Mouse (Mus musculus): ENCODE results near the gene Gcgr. TPM values are rescaled to one million over a fixed set of nuclear protein-coding genes. Genes with fewer than 3 reads are reported as not detected.

Gcgr gene
- polyA plus RNA-seq, 1 experiment from 2014 or later: 2.0 TPM

- H3K36me3 ChIP-seq (ENCODE audit: control insufficient read depth, insufficient read depth, low read length): peaks cover 46% of the 10 kb centered on the region
- H3K9ac ChIP-seq (ENCODE audit: low read depth, low read length): 0 out of 2 replicates have a peak overlapping the region, but pooled peaks have one; percentile 96
- no peak overlapping the region for H3K27ac ChIP-seq (ENCODE audit: low read depth, low read length)
- no peaks in the 10 kb centered on the region for H3K9me3 ChIP-seq (ENCODE audit: control insufficient read depth, low read length)
- H3K4me2 ChIP-seq (replicated peaks; ENCODE audit: low read depth, low read length): no peak overlapping the region
- ATAC-seq (ENCODE audit: low FRiP score, low TSS enrichment): no peak
- WGBS: 74% methylated on average over 2 of the region's 2 CpGs
- no peaks in the 10 kb centered on the region for H3K27me3 ChIP-seq (ENCODE audit: control insufficient read depth, insufficient read depth, low read length)
- H3K4me1 ChIP-seq (ENCODE audit: control insufficient read depth, insufficient read depth, low read length): peaks cover 28% of the 10 kb centered on the region
- H3K4me3 ChIP-seq (ENCODE audit: low read length): no peak overlapping the region
Measured at GRCm38 (mm10) chr11:120575046-120575445, 44.5 kb downstream of the Gcgr start.

GRCm38 (mm10) chr11:120575940-120576339 is 45.4 kb downstream of the Gcgr start:
- Histone ChIP-seq H3K4me2 (replicated peaks; ENCODE audit: low read depth, low read length) (no peak overlapping the region), H3K4me3 (ENCODE audit: low read length) (no peak overlapping the region), H3K27ac (ENCODE audit: low read depth, low read length) (no peak overlapping the region), H3K36me3 (ENCODE audit: control insufficient read depth, insufficient read depth, low read length) (peaks cover 38% of the 10 kb centered on the region), H3K27me3 (ENCODE audit: control insufficient read depth, insufficient read depth, low read length) (no peaks in the 10 kb centered on the region), H3K9ac (ENCODE audit: low read depth, low read length) (no peak overlapping the region), H3K9me3 (ENCODE audit: control insufficient read depth, low read length) (no peaks in the 10 kb centered on the region), H3K4me1 (ENCODE audit: control insufficient read depth, insufficient read depth, low read length) (peaks cover 32% of the 10 kb centered on the region)
- no peak for ATAC-seq (ENCODE audit: low FRiP score, low TSS enrichment)

GRCm38 (mm10) chr11:120576365-120576981 is 46.0 kb downstream of the Gcgr start:
- no peak for ATAC-seq (ENCODE audit: low FRiP score, low TSS enrichment)
- H3K4me2 ChIP-seq (replicated peaks; ENCODE audit: low read depth, low read length): no peak overlapping the region
- no peaks in the 10 kb centered on the region for H3K9me3 ChIP-seq (ENCODE audit: control insufficient read depth, low read length)
- H3K9ac ChIP-seq (ENCODE audit: low read depth, low read length): no peak overlapping the region
- 90% methylated on average over 3 of the region's 3 CpGs for WGBS
- no peak overlapping the region for H3K4me3 ChIP-seq (ENCODE audit: low read length)
- H3K27ac ChIP-seq (ENCODE audit: low read depth, low read length): no peak overlapping the region
- peaks cover 33% of the 10 kb centered on the region for H3K36me3 ChIP-seq (ENCODE audit: control insufficient read depth, insufficient read depth, low read length)
- H3K4me1 ChIP-seq (ENCODE audit: control insufficient read depth, insufficient read depth, low read length): peaks cover 26% of the 10 kb centered on the region
- no peaks in the 10 kb centered on the region for H3K27me3 ChIP-seq (ENCODE audit: control insufficient read depth, insufficient read depth, low read length)

GRCm38 (mm10) chr11:120577211-120578023 is 46.9 kb downstream of the Gcgr start:
- Histone ChIP-seq H3K36me3 (ENCODE audit: control insufficient read depth, insufficient read depth, low read length) (peaks cover 31% of the 10 kb centered on the region), H3K27me3 (ENCODE audit: control insufficient read depth, insufficient read depth, low read length) (no peaks in the 10 kb centered on the region), H3K4me2 (replicated peaks; ENCODE audit: low read depth, low read length) (no peak overlapping the region), H3K4me3 (ENCODE audit: low read length) (no peak overlapping the region), H3K9me3 (ENCODE audit: control insufficient read depth, low read length) (no peaks in the 10 kb centered on the region), H3K27ac (ENCODE audit: low read depth, low read length) (no peak overlapping the region), H3K9ac (ENCODE audit: low read depth, low read length) (no peak overlapping the region), H3K4me1 (ENCODE audit: control insufficient read depth, insufficient read depth, low read length) (peaks cover 28% of the 10 kb centered on the region)
- WGBS: 82% methylated on average over 7 of the region's 7 CpGs
- no peak for ATAC-seq (ENCODE audit: low FRiP score, low TSS enrichment)

- Histone ChIP-seq H3K27me3 (ENCODE audit: control insufficient read depth, insufficient read depth, low read length) (no peaks in the 10 kb centered on the region), H3K4me2 (replicated peaks; ENCODE audit: low read depth, low read length) (no peak overlapping the region), H3K36me3 (ENCODE audit: control insufficient read depth, insufficient read depth, low read length) (peaks cover 31% of the 10 kb centered on the region), H3K4me1 (ENCODE audit: control insufficient read depth, insufficient read depth, low read length) (peaks cover 29% of the 10 kb centered on the region), H3K9ac (ENCODE audit: low read depth, low read length) (no peak overlapping the region; the same call in none of the 2 replicates), H3K27ac (ENCODE audit: low read depth, low read length) (no peak overlapping the region), H3K9me3 (ENCODE audit: control insufficient read depth, low read length) (no peaks in the 10 kb centered on the region), H3K4me3 (ENCODE audit: low read length) (no peak overlapping the region)
- no peak for ATAC-seq (ENCODE audit: low FRiP score, low TSS enrichment)
- 63% methylated on average over 10 of the region's 10 CpGs for WGBS
Measured at GRCm38 (mm10) chr11:120578024-120578693, 47.7 kb downstream of the Gcgr start.

- Histone ChIP-seq H3K4me2 (replicated peaks; ENCODE audit: low read depth, low read length) (no peak overlapping the region), H3K4me3 (ENCODE audit: low read length) (no peak overlapping the region), H3K27me3 (ENCODE audit: control insufficient read depth, insufficient read depth, low read length) (no peaks in the 10 kb centered on the region), H3K4me1 (ENCODE audit: control insufficient read depth, insufficient read depth, low read length) (peaks cover 29% of the 10 kb centered on the region), H3K9me3 (ENCODE audit: control insufficient read depth, low read length) (no peaks in the 10 kb centered on the region), H3K27ac (ENCODE audit: low read depth, low read length) (0 out of 2 replicates have a peak overlapping the region, but pooled peaks have one; percentile 27), H3K9ac (ENCODE audit: low read depth, low read length) (peak overlapping the region; percentile 98), H3K36me3 (ENCODE audit: control insufficient read depth, insufficient read depth, low read length) (peaks cover 32% of the 10 kb centered on the region)
- ATAC-seq (ENCODE audit: low FRiP score, low TSS enrichment): no peak
- WGBS: 69% methylated on average over 11 of the region's 11 CpGs
Measured at GRCm38 (mm10) chr11:120578694-120579243, 48.3 kb downstream of the Gcgr start.

GRCm38 (mm10) chr11:120579316-120580107 is 49.0 kb downstream of the Gcgr start:
- Histone ChIP-seq H3K27me3 (ENCODE audit: control insufficient read depth, insufficient read depth, low read length) (no peaks in the 10 kb centered on the region), H3K9me3 (ENCODE audit: control insufficient read depth, low read length) (no peaks in the 10 kb centered on the region; the same call in 1 of the 2 replicates), H3K4me1 (ENCODE audit: control insufficient read depth, insufficient read depth, low read length) (peaks cover 24% of the 10 kb centered on the region), H3K36me3 (ENCODE audit: control insufficient read depth, insufficient read depth, low read length) (peaks cover 37% of the 10 kb centered on the region), H3K9ac (ENCODE audit: low read depth, low read length) (peak overlapping the region; percentile 98; the same call in 1 of the 2 replicates), H3K4me3 (ENCODE audit: low read length) (peak overlapping the region; percentile 94), H3K4me2 (replicated peaks; ENCODE audit: low read depth, low read length) (peak overlapping the region; percentile 89), H3K27ac (ENCODE audit: low read depth, low read length) (peak overlapping the region; percentile 27; the same call in 1 of the 2 replicates)
- WGBS: 51% methylated on average over 15 of the region's 15 CpGs
- ATAC-seq (ENCODE audit: low FRiP score, low TSS enrichment): no peak

- WGBS: 51% methylated on average over 7 of the region's 7 CpGs
- no peak for ATAC-seq (ENCODE audit: low FRiP score, low TSS enrichment)
- Histone ChIP-seq H3K4me1 (ENCODE audit: control insufficient read depth, insufficient read depth, low read length) (peaks cover 21% of the 10 kb centered on the region), H3K36me3 (ENCODE audit: control insufficient read depth, insufficient read depth, low read length) (peaks cover 40% of the 10 kb centered on the region), H3K4me2 (replicated peaks; ENCODE audit: low read depth, low read length) (peak overlapping the region; percentile 89), H3K9me3 (ENCODE audit: control insufficient read depth, low read length) (no peaks in the 10 kb centered on the region; the same call in 1 of the 2 replicates), H3K4me3 (ENCODE audit: low read length) (peak overlapping the region; percentile 94), H3K27ac (ENCODE audit: low read depth, low read length) (peak overlapping the region; percentile 95; the same call in 1 of the 2 replicates), H3K27me3 (ENCODE audit: control insufficient read depth, insufficient read depth, low read length) (no peaks in the 10 kb centered on the region), H3K9ac (ENCODE audit: low read depth, low read length) (peak overlapping the region; percentile 98)
Measured at GRCm38 (mm10) chr11:120580190-120580589, 49.7 kb downstream of the Gcgr start.

Data from kidney, embryonic 14.5 days (tissue).